Mouse (Mus musculus) myocyte (in vitro differentiated cells): Measurements from ENCODE around the gene Fez2. TPM values are rescaled to one million over a fixed set of nuclear protein-coding genes. Genes with fewer than 3 reads are reported as not detected.

Source experiments
- H3K27me3 ChIP-seq: one replicate; pipeline ENCODE4 v1.6.1; 2011; ENCODE audit not compliant: control insufficient read depth, insufficient read depth, insufficient read length
- H3K36me3 ChIP-seq: one replicate; pipeline ENCODE4 v1.6.1; 2011; ENCODE audit not compliant: control insufficient read depth, insufficient read depth
- H3K4me2 ChIP-seq: one replicate; pipeline ENCODE4 v1.6.1; 2011; ENCODE audit warnings: low read depth, control low read depth
- H3K4me3 ChIP-seq: one replicate; pipeline ENCODE4 v1.5.1; 2011; ENCODE audit warnings: mild to moderate bottlenecking, control low read depth, moderate library complexity
- H3K79me2 ChIP-seq: one replicate; pipeline ENCODE4 v1.6.1; 2011; ENCODE audit not compliant: control insufficient read depth, insufficient read depth
- H3ac ChIP-seq: one replicate; pipeline ENCODE4 v1.6.1; 2011; ENCODE audit not compliant: control insufficient read depth, insufficient read length
- CEBPB ChIP-seq: IDR thresholded peaks from 2 replicates; pipeline ENCODE4 v1.6.1; 2011; ENCODE audit warnings: mild to moderate bottlenecking, moderate library complexity; ENCODE audit not compliant: poor library complexity, insufficient read depth, severe bottlenecking
- E2F4 ChIP-seq: IDR thresholded peaks from one replicate; pipeline ENCODE4 v1.6.1; 2011; ENCODE audit warnings: mild to moderate bottlenecking, control low read depth, moderate library complexity; ENCODE audit not compliant: insufficient read depth
- MAX ChIP-seq: IDR thresholded peaks from one replicate; pipeline ENCODE4 v1.6.1; 2011; ENCODE audit warnings: low read depth, mild to moderate bottlenecking, control low read depth
- MYOD1 ChIP-seq, 3 experiments: IDR thresholded peaks; one replicate each; pipeline ENCODE4 v1.6.1; 2011; ENCODE audit warnings: control low read depth in 2 of 3, low read depth in 2 of 3, mild to moderate bottlenecking in 2 of 3, moderate library complexity in 1 of 3; ENCODE audit not compliant: insufficient read length in 2 of 3, control insufficient read depth in 1 of 3
- MYOG ChIP-seq, 3 experiments: IDR thresholded peaks; one replicate each; pipeline ENCODE4 v1.6.1; 2011; ENCODE audit warnings: control low read depth in 2 of 3, low read depth in 2 of 3, mild to moderate bottlenecking in 2 of 3; ENCODE audit not compliant: insufficient read length in 2 of 3, control insufficient read depth in 1 of 3, insufficient read depth in 1 of 3
- POLR2A ChIP-seq: IDR thresholded peaks from one replicate; pipeline ENCODE4 v1.6.1; 2011; ENCODE audit warnings: low read depth, mild to moderate bottlenecking, control low read depth, moderate library complexity; ENCODE audit not compliant: insufficient read length
- POLR2AphosphoS2 ChIP-seq: IDR thresholded peaks from one replicate; pipeline ENCODE4 v1.6.1; 2011; ENCODE audit warnings: low read depth, control low read depth; ENCODE audit not compliant: insufficient read length
- REST ChIP-seq: IDR thresholded peaks from one replicate; pipeline ENCODE4 v1.6.1; 2011; ENCODE audit warnings: mild to moderate bottlenecking, control low read depth, moderate library complexity; ENCODE audit not compliant: insufficient read depth, insufficient read length
- SRF ChIP-seq: IDR thresholded peaks from one replicate; pipeline ENCODE4 v1.6.1; 2011; ENCODE audit warnings: low read depth; ENCODE audit not compliant: control insufficient read depth, insufficient read length
- TCF12 ChIP-seq: IDR thresholded peaks from one replicate; pipeline ENCODE4 v1.6.1; 2011; ENCODE audit warnings: mild to moderate bottlenecking, control low read depth; ENCODE audit not compliant: poor library complexity, insufficient read depth, severe bottlenecking
- TCF3 ChIP-seq: IDR thresholded peaks from one replicate; pipeline ENCODE4 v1.6.1; 2011; ENCODE audit warnings: low read depth, control low read depth; ENCODE audit not compliant: insufficient read length
- USF1 ChIP-seq: IDR thresholded peaks from one replicate; pipeline ENCODE4 v1.6.1; 2011; ENCODE audit warnings: low read depth, mild to moderate bottlenecking, control low read depth, moderate library complexity
- polyA plus RNA-seq: library from polyadenylated mRNA; unstranded; fragments of >200 nt; fragmentation: generic; extraction: Trizol; gene quantifications from one replicate; pipeline ENCODE4 v1.2.1, GENCODE M21; 2012; ENCODE audit warnings: missing spikeins

The Fez2 gene
- polyA plus RNA-seq, 1 experiment, result 19.0 TPM

- Histone ChIP-seq H3K27me3 (no peaks in the 10 kb centered on the region), H3ac (no peak overlapping the region), H3K79me2 (no peaks in the 10 kb centered on the region), H3K4me3 (no peak overlapping the region), H3K4me2 (no peak overlapping the region), H3K36me3 (no peaks in the 10 kb centered on the region)
- TF ChIP-seq MYOG (IDR thresholded peaks at IDR 0.05; ENCODE audit: control insufficient read depth in 1 of 3, insufficient read depth in 1 of 3, insufficient read length in 2 of 3, low read depth in 2 of 3) (no peak), USF1 (no peak), POLR2AphosphoS2 (no peak), TCF3 (no peak), TCF12 (no peak), MYOD1 (IDR thresholded peaks at IDR 0.05; ENCODE audit: control insufficient read depth in 1 of 3, insufficient read length in 2 of 3, low read depth in 2 of 3) (no peak), MAX (no peak), E2F4 (no peak), REST (no peak), SRF (no peak), CEBPB (no peak), POLR2A (no peak)
Observed at GRCm38 (mm10) chr17:78357753-78358152, 60.2 kb downstream of the Fez2 start.

- no peak overlapping the region for H3K4me3 ChIP-seq
- H3K27me3 ChIP-seq, result no peaks in the 10 kb centered on the region
- no peak overlapping the region for H3K4me2 ChIP-seq
- TF ChIP-seq POLR2AphosphoS2, result no peak
- no peak for TF ChIP-seq MYOG (IDR thresholded peaks at IDR 0.05; ENCODE audit: control insufficient read depth in 1 of 3, insufficient read depth in 1 of 3, insufficient read length in 2 of 3, low read depth in 2 of 3)
- no peak for TF ChIP-seq TCF3
- no peak for TF ChIP-seq REST
- no peak for TF ChIP-seq TCF12
- TF ChIP-seq POLR2A, result no peak
- TF ChIP-seq MAX, result no peak
- no peak for TF ChIP-seq USF1
- TF ChIP-seq CEBPB, result no peak
- TF ChIP-seq E2F4, result no peak
- no peak for TF ChIP-seq SRF
- no peak for TF ChIP-seq MYOD1 (IDR thresholded peaks at IDR 0.05; ENCODE audit: control insufficient read depth in 1 of 3, insufficient read length in 2 of 3, low read depth in 2 of 3)
- H3ac ChIP-seq, result no peak overlapping the region
- H3K79me2 ChIP-seq, result no peaks in the 10 kb centered on the region
- no peaks in the 10 kb centered on the region for H3K36me3 ChIP-seq
Observed at GRCm38 (mm10) chr17:78355611-78356010, 62.3 kb downstream of the Fez2 start.

DNA sequence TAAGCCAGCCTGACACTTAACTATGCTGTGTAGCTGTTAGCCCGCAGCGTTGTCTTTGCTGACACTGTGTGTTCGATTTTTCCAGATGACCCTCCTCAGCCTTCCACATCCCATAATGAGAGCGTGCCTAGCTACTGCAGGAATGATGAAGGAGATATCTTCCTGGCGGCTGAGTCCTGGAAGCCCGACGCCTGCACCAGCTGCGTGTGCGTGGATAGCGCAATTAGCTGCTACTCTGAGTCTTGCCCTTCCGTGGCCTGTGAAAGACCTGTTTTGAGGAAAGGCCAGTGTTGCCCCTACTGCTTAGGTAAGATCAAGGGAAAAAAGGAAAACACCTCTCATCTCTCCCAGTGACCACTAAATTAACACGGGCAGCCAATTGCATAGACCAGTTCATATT is 63.1 kb downstream of the Fez2 start:
- no peak for TF ChIP-seq SRF
- TF ChIP-seq CEBPB, result no peak
- TF ChIP-seq MYOD1 (IDR thresholded peaks at IDR 0.05; ENCODE audit: control insufficient read depth in 1 of 3, insufficient read length in 2 of 3, low read depth in 2 of 3), result no peak
- TF ChIP-seq TCF12, result no peak
- TF ChIP-seq E2F4, result no peak
- no peak for TF ChIP-seq POLR2AphosphoS2
- no peak for TF ChIP-seq POLR2A
- Histone ChIP-seq H3ac (no peak overlapping the region), H3K4me3 (no peak overlapping the region), H3K79me2 (no peaks in the 10 kb centered on the region), H3K27me3 (no peaks in the 10 kb centered on the region), H3K36me3 (no peaks in the 10 kb centered on the region), H3K4me2 (no peak overlapping the region)

DNA sequence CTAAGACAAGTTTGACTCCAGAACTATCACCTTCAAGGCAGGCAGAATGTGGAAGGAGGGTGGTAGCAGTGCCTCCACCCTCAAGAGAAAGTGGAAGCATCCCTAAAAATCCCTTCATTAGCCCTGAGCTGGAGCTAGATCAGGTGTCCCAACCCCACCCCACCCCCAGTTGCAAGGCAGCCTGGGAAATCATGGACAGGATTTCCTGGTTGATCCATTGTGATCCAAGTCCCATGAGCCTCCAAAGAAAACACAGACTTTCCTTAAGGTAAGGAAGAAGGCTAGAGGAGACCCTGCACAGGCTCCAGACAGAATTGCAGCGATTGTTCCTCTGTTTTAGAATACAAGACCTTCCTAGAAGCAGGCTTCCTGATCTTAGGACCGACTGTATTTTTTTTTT is 63.5 kb downstream of the Fez2 start:
- Histone ChIP-seq H3K4me3 (no peak overlapping the region), H3K4me2 (no peak overlapping the region), H3K36me3 (no peaks in the 10 kb centered on the region), H3K27me3 (no peaks in the 10 kb centered on the region), H3K79me2 (no peaks in the 10 kb centered on the region), H3ac (no peak overlapping the region)
- TF ChIP-seq E2F4, result no peak
- TF ChIP-seq MYOG (IDR thresholded peaks at IDR 0.05; ENCODE audit: control insufficient read depth in 1 of 3, insufficient read depth in 1 of 3, insufficient read length in 2 of 3, low read depth in 2 of 3), result no peak
- TF ChIP-seq USF1, result no peak
- no peak for TF ChIP-seq REST
- TF ChIP-seq MAX, result no peak
- no peak for TF ChIP-seq MYOD1 (IDR thresholded peaks at IDR 0.05; ENCODE audit: control insufficient read depth in 1 of 3, insufficient read length in 2 of 3, low read depth in 2 of 3)
- no peak for TF ChIP-seq TCF3
- TF ChIP-seq TCF12, result no peak
- no peak for TF ChIP-seq CEBPB
- no peak for TF ChIP-seq POLR2AphosphoS2
- TF ChIP-seq SRF, result no peak
- no peak for TF ChIP-seq POLR2A

GRCm38 (mm10) chr17:78352500-78352855 is 65.5 kb downstream of the Fez2 start:
- Histone ChIP-seq H3K4me2 (no peak overlapping the region), H3K79me2 (no peaks in the 10 kb centered on the region), H3K36me3 (no peaks in the 10 kb centered on the region), H3K4me3 (no peak overlapping the region), H3ac (no peak overlapping the region), H3K27me3 (no peaks in the 10 kb centered on the region)
- TF ChIP-seq REST (no peak), MYOD1 (IDR thresholded peaks at IDR 0.05; ENCODE audit: control insufficient read depth in 1 of 3, insufficient read length in 2 of 3, low read depth in 2 of 3) (no peak), USF1 (no peak), MYOG (IDR thresholded peaks at IDR 0.05; ENCODE audit: control insufficient read depth in 1 of 3, insufficient read depth in 1 of 3, insufficient read length in 2 of 3, low read depth in 2 of 3) (no peak), POLR2A (no peak), E2F4 (no peak), TCF3 (no peak)
